Mouse (Mus musculus) lung, adult 2 months (tissue): ENCODE measurements around the gene Dapk1.

ENCODE experiments used
- CTCF ChIP-seq: fragments of 200-500 bp; IDR thresholded peaks from 2 replicates; pipeline ENCODE4 v1.5.1; 2011; ENCODE audit warnings: mild to moderate bottlenecking, low read length, control low read depth; ENCODE audit not compliant: insufficient read depth
- POLR2A ChIP-seq: fragments of 200-500 bp; IDR thresholded peaks from 2 replicates; pipeline ENCODE4 v1.6.1; 2011; ENCODE audit warnings: low read depth, mild to moderate bottlenecking, control low read depth, low read length, borderline replicate concordance; ENCODE audit errors: extremely low read depth

DNA sequence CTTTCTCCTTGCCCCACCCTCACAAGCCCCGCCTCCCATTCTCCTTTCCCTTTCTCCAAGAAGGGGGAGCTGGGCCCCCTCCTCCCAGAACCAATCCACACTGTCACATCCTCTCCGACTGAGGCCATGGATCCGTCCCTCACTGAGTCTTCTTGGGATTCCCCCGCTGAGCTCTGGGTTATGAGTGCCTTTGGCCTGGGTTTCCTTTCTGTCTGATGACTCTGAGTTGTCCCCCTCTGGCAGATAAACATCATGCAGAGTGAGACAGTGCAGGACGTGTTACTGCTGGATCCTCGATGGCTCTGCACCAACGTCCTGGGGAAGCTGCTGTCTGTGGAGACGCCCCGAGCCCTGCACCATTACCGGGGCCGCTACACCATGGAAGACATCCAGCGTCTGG lies 158.6 kb downstream of the Dapk1 start:
- TF ChIP-seq POLR2A (no peak), CTCF (no peak)
